Comparison of ENCODE assay signal across 24 mouse cellular contexts in genomic region chr11:104479505-104479904, GRCm38 (mm10).
"Had no signal": no experiment of that assay in that cellular context is flagged by ENCODE, and none has a peak within 500 bp of the region (broad histone marks: within the 10 kb centered on the region; RNA-seq: fewer than 3 reads in every experiment).

No protein-coding gene starts in this region.

- H3K4me1 ChIP-seq: limb, embryonic 10.5 days; limb, embryonic 13.5 days; liver, embryonic 13.5 days; midbrain, embryonic 12.5 days; midbrain, embryonic 15.5 days; neural tube, embryonic 12.5 days; neural tube, embryonic 15.5 days had no signal

- ATAC-seq: lung, postnatal 0 days; midbrain, embryonic 15.5 days had no signal

- H3K36me3 ChIP-seq: limb, embryonic 10.5 days; limb, embryonic 13.5 days; liver, embryonic 13.5 days; midbrain, embryonic 12.5 days; midbrain, embryonic 15.5 days; neural tube, embryonic 12.5 days; neural tube, embryonic 15.5 days had no signal

- H3K27ac ChIP-seq: layer of hippocampus, adult 2 months; limb, embryonic 10.5 days; limb, embryonic 13.5 days; liver, embryonic 13.5 days; macrophage; midbrain, embryonic 12.5 days; midbrain, embryonic 15.5 days; neural tube, embryonic 12.5 days; neural tube, embryonic 15.5 days; stomach, postnatal 0 days had no signal

- DNase-seq: kidney, adult 18-20 months; kidney, adult 9 months; kidney, postnatal 14 days; kidney, postnatal 4 days; layer of hippocampus, adult 9-11 months; liver; liver, embryonic 13.5 days; lung, embryonic 14.5 days; right cerebral cortex, adult 18-20 months; right cerebral cortex, postnatal 14 days; right cerebral cortex, postnatal 4 days; thymus, adult 18-20 months; thymus, postnatal 14 days; thymus, postnatal 4 days had no signal

- H3K27me3 ChIP-seq: limb, embryonic 13.5 days; liver, embryonic 13.5 days; midbrain, embryonic 12.5 days; midbrain, embryonic 15.5 days; neural tube, embryonic 12.5 days; neural tube, embryonic 15.5 days had no signal

- H3K4me3 ChIP-seq: layer of hippocampus, adult 2 months; limb, embryonic 10.5 days; limb, embryonic 13.5 days; liver, embryonic 13.5 days; midbrain, embryonic 12.5 days; midbrain, embryonic 15.5 days; neural tube, embryonic 12.5 days; neural tube, embryonic 15.5 days had no signal

- H3K9ac ChIP-seq: limb, embryonic 13.5 days; liver, embryonic 13.5 days; lung, embryonic 14.5 days; midbrain, embryonic 12.5 days; midbrain, embryonic 15.5 days; neural tube, embryonic 12.5 days; neural tube, embryonic 15.5 days had no signal

- H3K9me3 ChIP-seq: limb, embryonic 10.5 days; limb, embryonic 13.5 days; liver, embryonic 13.5 days; midbrain, embryonic 12.5 days; midbrain, embryonic 15.5 days; neural tube, embryonic 12.5 days had no signal

- H3K4me2 ChIP-seq: limb, embryonic 13.5 days; liver, embryonic 13.5 days; lung, embryonic 14.5 days; midbrain, embryonic 12.5 days; midbrain, embryonic 15.5 days; neural tube, embryonic 12.5 days; neural tube, embryonic 15.5 days had no signal
